Mouse (Mus musculus) stomach, embryonic 16.5 days (tissue): Measurements from ENCODE around the gene Slc13a5. TPM values are rescaled to one million over a fixed set of nuclear protein-coding genes. Genes with fewer than 3 reads are reported as not detected.

Experiments used
- ATAC-seq: fragments of 200-750 bp; cut with Nextera tagmentation; 2 replicates; pipeline ENCODE4 v1.8.0; 2017; ENCODE audit warnings: moderate number of reproducible peaks, moderate TSS enrichment; ENCODE audit not compliant: insufficient read depth, low FRiP score
- H3K27ac ChIP-seq: fragments of 300-500 bp; sonication (generic); 2 replicates; pipeline ENCODE4 v1.5.1; 2014; ENCODE audit warnings: low read length
- H3K27me3 ChIP-seq: fragments of 300-500 bp; sonication (generic); 2 replicates; pipeline ENCODE4 v1.6.1; 2014; ENCODE audit warnings: low read length, control low read depth, mixed read lengths; ENCODE audit not compliant: control insufficient read depth, insufficient read depth
- H3K36me3 ChIP-seq: fragments of 300-500 bp; sonication (generic); 2 replicates; pipeline ENCODE4 v1.6.1; 2014; ENCODE audit warnings: low read length; ENCODE audit not compliant: control insufficient read depth, insufficient read depth
- H3K4me1 ChIP-seq: fragments of 300-500 bp; sonication (generic); 2 replicates; pipeline ENCODE4 v1.6.1; 2014; ENCODE audit warnings: low read length, control low read depth, mixed read lengths; ENCODE audit not compliant: control insufficient read depth, insufficient read depth
- H3K4me2 ChIP-seq: fragments of 300-500 bp; sonication (generic); 2 replicates; pipeline ENCODE4 v1.6.1; 2014; ENCODE audit warnings: low read depth, low read length, mixed read lengths
- H3K4me3 ChIP-seq: fragments of 300-500 bp; sonication (generic); replicated peaks from 2 replicates; pipeline ENCODE4 v1.5.1; 2014; ENCODE audit warnings: mild to moderate bottlenecking, low read length
- H3K9ac ChIP-seq: fragments of 300-500 bp; sonication (generic); 2 replicates; pipeline ENCODE4 v1.6.1; 2014; ENCODE audit warnings: low read length
- H3K9me3 ChIP-seq: fragments of 300-500 bp; sonication (generic); replicated peaks from 2 replicates; pipeline ENCODE4 v1.6.1; 2016; ENCODE audit warnings: low read length, control low read depth; ENCODE audit not compliant: control insufficient read depth
- WGBS: fragments of 180-500 bp; shearing (Covaris S2); extraction: QIAGEN DNeasy Blood & Tissue Kit; methylation state at CpG from one replicate; pipeline ENCODE4 v1.1.7; 2014; 5-methylcytosine and 5-hydroxymethylcytosine counted together
- polyA plus RNA-seq: library from polyadenylated mRNA; unstranded; fragments of >200 nt; fragmentation: Nextera tagmentation; extraction: Ambion mirVana; gene quantifications from 2 replicates; pipeline ENCODE4 v1.2.1, GENCODE M21; 2015

The Slc13a5 gene
- 0.07 and 0.17 TPM in 2 replicates for polyA plus RNA-seq

DNA sequence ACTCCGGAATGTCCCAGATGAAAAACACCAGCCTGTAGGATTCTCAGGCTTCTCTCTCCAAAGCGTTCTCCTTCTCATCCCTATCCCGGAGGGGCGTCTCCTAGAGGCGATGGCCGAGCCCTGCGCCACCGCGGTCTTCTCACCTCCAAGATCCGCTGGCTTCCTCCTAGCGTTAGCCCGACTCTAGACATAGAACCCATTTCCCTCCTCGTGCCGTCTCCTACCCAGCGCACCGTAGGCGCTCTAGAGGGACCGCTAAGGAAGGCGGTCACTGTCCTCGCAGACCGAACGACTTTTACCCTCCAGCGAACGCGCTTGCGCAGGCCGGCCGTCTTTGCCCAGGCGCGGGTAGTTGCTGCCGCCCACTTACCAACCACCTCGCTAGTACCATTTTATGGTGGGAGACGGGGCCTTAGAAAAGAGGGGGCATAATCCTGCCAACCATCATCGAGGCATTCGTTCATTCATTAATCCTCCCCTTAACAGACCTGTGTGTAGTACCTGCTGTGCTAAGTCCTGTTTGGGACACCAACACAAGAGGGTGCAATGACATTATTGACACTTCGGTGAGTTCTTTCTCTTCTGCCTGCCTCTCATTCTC lies at the start of gene Slc13a5:
Gene Slc13a5, minus strand, starts transcription at position 263 of the 601 bp plus-strand sequence.
- Histone ChIP-seq H3K9me3 (no peaks in the 10 kb centered on the region), H3K9ac (peak within 1 kb of the TSS; percentile 60), H3K27ac (no peak within 1 kb of the TSS), H3K4me3 (peak within 1 kb of the TSS; percentile 49), H3K36me3 (no peaks in the 10 kb centered on the region), H3K4me2 (peak within 1 kb of the TSS; percentile 89), H3K4me1 (peaks cover 8% of the 10 kb centered on the region; the same call in 1 of the 2 replicates), H3K27me3 (peaks cover 25% of the 10 kb centered on the region)
- peak; percentile 5; the same call in 1 of the 2 replicates for ATAC-seq
- 3% methylated on average over 36 of the region's 36 CpGs for WGBS

DNA sequence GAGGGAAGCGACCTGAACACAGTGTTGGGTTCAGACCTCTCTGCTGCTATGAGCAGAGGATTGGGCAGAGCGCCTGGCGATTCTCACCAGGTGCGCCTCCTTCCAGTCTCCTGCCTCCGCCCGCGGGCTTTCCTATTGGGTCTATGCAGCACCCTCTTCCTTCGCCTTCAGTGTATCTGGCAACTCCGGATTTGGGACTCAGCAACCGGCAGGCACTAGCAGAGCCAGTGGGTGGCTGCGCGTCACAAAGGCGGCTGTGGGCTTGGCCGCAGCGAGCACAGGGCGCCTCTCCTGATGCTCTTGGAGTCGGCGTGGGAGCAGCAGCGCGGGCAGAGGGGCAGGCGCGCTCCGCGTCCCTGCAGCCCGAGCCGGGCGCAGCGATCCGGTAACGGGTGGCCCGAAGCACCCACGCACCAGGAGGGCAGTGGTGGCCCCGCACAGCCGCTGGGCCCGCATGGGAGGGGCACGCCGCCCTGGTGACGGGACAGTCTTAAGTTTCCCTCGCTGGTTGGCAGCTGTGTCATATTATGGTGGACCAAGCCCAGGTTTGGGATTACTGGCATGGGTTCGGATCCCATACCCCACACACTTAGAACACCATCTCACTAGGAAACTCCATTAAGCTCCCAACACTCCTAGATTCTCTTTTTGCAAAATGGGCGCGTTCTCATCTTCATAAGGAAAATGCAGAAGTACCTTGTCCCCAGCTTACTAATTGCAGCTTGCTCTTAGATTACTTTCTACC lies 47.3 kb upstream of the Slc13a5 start, which contains the start of gene Fbxo39:
Gene Fbxo39, plus strand, starts transcription at position 294 of the 745 bp plus-strand sequence.
- peak within 1 kb of the TSS; percentile 37 for H3K9ac ChIP-seq
- H3K4me1 ChIP-seq = peaks cover 3% of the 10 kb centered on the region; the same call in 1 of the 2 replicates
- WGBS = 9% methylated on average over 42 of the region's 42 CpGs
- H3K4me2 ChIP-seq = peak within 1 kb of the TSS; percentile 49
- no peak within 1 kb of the TSS for H3K27ac ChIP-seq
- no peaks in the 10 kb centered on the region for H3K36me3 ChIP-seq
- H3K4me3 ChIP-seq = peak within 1 kb of the TSS; percentile 17
- no peak for ATAC-seq
- H3K27me3 ChIP-seq = peaks cover 17% of the 10 kb centered on the region
- no peaks in the 10 kb centered on the region for H3K9me3 ChIP-seq

DNA sequence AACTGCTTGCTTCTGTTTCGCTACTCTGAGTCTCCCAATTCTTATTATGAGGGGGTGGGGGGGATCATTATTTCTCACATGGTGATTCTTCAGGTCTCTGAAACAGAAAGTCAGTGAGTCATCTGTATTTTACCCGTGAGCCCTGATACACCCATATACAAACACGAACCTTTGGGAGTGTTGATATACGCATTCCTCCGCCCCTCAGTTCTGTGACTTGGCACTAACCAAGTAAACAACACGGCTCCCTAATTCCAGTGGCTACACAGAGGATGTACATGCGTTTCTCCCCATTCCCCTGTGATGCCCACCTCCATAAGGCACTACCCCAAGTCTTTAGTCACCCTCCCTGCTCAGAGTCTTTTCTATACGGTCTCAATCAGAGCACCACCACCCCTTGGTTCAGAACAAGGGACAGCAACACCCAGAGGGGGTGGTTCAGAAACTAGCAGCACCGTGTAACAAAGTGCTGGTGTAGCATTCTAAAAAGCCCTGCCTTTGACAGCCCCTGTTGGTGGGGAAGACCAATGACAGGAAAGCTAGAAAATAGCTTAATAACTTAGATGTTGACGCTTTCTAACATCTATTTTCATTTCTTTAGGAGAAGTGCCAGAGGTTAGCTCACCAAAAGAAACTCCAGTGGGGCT lies 44.5 kb upstream of the Slc13a5 start:
- H3K9me3 ChIP-seq = no peaks in the 10 kb centered on the region
- ATAC-seq = no peak
- H3K4me3 ChIP-seq = no peak overlapping the region
- no peak overlapping the region for H3K4me2 ChIP-seq
- no peak overlapping the region for H3K9ac ChIP-seq
- H3K27me3 ChIP-seq = peaks cover 17% of the 10 kb centered on the region
- no peak overlapping the region for H3K27ac ChIP-seq
- 72% methylated on average over 10 of the region's 10 CpGs for WGBS
- peaks cover 3% of the 10 kb centered on the region; the same call in 1 of the 2 replicates for H3K4me1 ChIP-seq
- no peaks in the 10 kb centered on the region for H3K36me3 ChIP-seq

DNA sequence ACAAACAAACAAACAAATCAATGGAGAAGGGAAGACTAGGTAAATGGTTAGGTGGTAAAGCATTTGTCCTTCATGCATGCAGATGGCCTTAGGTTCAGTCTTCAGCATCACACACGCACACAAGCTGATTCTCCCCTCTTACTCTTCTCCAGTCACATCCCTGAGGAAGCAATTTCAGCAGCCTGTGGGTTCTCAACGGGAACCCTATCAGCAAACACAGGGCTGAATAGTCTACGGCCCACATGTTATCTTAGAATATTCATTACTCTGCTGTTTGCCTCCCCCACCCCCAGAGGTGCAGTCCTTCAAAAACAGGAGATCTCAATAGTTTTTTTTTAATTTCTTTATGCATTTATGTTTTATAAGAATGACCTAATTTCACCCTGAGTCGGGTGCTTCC lies 43.5 kb upstream of the Slc13a5 start:
- WGBS = 75% methylated on average over 4 of the region's 4 CpGs
- peaks cover 3% of the 10 kb centered on the region; the same call in 1 of the 2 replicates for H3K4me1 ChIP-seq
- no peak for ATAC-seq
- no peaks in the 10 kb centered on the region for H3K9me3 ChIP-seq
- no peak overlapping the region for H3K9ac ChIP-seq
- peaks cover 17% of the 10 kb centered on the region for H3K27me3 ChIP-seq
- H3K4me2 ChIP-seq = no peak overlapping the region
- no peak overlapping the region for H3K4me3 ChIP-seq
- no peak overlapping the region for H3K27ac ChIP-seq
- H3K36me3 ChIP-seq = no peaks in the 10 kb centered on the region

DNA sequence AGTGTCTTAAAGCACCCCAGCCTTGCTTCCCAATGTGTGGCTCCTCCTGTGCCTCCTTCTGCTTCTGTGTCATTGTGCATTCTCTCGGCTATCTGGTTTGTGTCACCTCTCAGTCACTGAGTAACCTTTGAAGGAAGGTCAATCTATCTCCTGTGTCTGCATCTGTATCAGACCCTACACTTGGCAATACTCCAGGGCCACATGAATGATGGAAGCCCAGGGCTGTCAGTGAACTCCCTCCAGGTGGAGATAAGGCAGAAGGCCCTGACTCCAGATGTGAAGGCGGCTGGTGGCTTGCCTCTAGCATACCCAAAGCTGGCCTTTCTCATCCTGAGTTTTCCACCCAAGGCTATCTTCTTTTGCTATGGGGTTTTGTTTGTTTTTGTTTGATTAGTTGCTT lies 42.0 kb upstream of the Slc13a5 start:
- Histone ChIP-seq H3K36me3 (no peaks in the 10 kb centered on the region), H3K4me1 (no peaks in the 10 kb centered on the region), H3K27ac (no peak overlapping the region), H3K27me3 (peaks cover 5% of the 10 kb centered on the region), H3K4me3 (no peak overlapping the region), H3K9me3 (no peaks in the 10 kb centered on the region), H3K4me2 (no peak overlapping the region), H3K9ac (no peak overlapping the region)
- 30% methylated on average over 2 of the region's 2 CpGs for WGBS
- ATAC-seq = no peak

DNA sequence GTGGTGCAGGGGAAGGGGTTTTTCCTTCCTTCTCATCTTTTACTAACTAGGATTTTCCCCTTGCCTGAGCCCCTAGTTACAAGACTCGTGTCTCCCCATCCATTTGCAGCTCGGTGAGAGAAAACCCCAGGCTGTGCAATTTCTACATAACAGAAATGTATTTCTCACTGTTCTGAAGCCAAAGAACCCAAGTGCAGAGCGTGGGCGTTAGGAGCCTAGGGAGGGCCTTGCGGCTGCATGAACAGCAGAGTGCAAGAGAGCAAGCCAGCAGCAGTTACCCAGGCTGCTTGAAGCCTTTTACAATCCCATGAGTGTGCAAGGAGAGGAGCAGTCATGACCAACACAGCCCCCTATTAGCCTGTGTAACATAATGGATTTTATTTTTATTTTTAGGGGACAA lies 40.4 kb upstream of the Slc13a5 start:
- no peaks in the 10 kb centered on the region for H3K4me1 ChIP-seq
- no peak overlapping the region for H3K27ac ChIP-seq
- no peaks in the 10 kb centered on the region for H3K9me3 ChIP-seq
- no peak overlapping the region for H3K4me2 ChIP-seq
- H3K4me3 ChIP-seq = no peak overlapping the region
- no peak overlapping the region for H3K9ac ChIP-seq
- H3K27me3 ChIP-seq = no peaks in the 10 kb centered on the region
- H3K36me3 ChIP-seq = no peaks in the 10 kb centered on the region
- no peak for ATAC-seq
- WGBS = 87% methylated on average over 5 of the region's 5 CpGs

DNA sequence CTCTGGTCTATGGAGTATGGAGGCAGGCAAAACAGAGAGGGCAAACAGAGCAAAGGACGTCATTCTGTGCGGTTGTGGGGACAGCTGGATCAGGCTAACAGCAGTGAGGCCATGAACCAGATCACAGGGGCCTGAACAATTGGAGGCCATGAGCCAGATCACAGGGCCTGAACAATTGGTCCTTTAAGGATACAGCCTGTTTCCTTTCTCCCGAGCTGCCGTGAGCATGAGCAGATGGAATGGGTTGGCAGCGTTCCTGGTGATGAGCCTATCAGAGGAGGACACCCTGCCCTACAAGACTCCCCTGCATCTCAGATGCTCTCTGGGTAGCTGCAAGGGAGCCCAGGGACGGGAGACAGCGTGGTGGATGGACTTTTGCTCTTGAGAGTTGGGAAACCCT lies 35.2 kb upstream of the Slc13a5 start:
- no peak overlapping the region for H3K9ac ChIP-seq
- H3K36me3 ChIP-seq = no peaks in the 10 kb centered on the region
- H3K27ac ChIP-seq = peak overlapping the region; percentile 66; the same call in 1 of the 2 replicates
- H3K4me3 ChIP-seq = peak overlapping the region; percentile 38; the same call in 1 of the 2 replicates
- WGBS = 69% methylated on average over 7 of the region's 7 CpGs
- H3K4me2 ChIP-seq = peak overlapping the region; percentile 49
- no peaks in the 10 kb centered on the region for H3K9me3 ChIP-seq
- H3K27me3 ChIP-seq = no peaks in the 10 kb centered on the region
- peaks cover 12% of the 10 kb centered on the region for H3K4me1 ChIP-seq
- ATAC-seq = no peak

DNA sequence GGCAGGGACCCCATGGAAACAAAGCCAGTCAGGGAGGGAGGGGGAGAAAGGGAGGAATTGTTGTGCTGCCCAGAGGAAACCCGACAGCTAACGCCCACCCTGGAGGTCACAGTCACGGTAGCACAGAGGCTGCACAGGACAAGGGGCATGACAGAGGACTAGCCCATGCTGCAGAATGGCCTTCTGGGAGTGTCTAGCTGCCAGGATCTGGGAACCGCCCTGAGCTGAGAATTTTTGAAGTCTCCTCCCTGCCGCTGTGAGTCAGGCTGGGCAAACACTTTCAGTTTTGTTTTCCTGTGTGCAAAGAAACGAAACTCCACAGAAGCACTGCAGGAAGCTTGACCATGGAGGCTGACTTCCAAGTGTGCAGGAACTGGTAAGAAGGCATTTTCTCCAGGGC lies 34.3 kb upstream of the Slc13a5 start, which contains the start of gene Xaf1:
Gene Xaf1, plus strand, starts transcription at position 296 of the 400 bp plus-strand sequence.
- peak; percentile 88; the same call in 1 of the 2 replicates for ATAC-seq
- Histone ChIP-seq H3K27me3 (no peaks in the 10 kb centered on the region), H3K36me3 (no peaks in the 10 kb centered on the region), H3K27ac (peak within 1 kb of the TSS; percentile 66), H3K4me1 (peaks cover 12% of the 10 kb centered on the region), H3K9me3 (no peaks in the 10 kb centered on the region), H3K4me3 (peak within 1 kb of the TSS; percentile 38), H3K9ac (peak within 1 kb of the TSS; percentile 48; the same call in 1 of the 2 replicates), H3K4me2 (peak within 1 kb of the TSS; percentile 49)
- WGBS = 7% methylated on average over 6 of the region's 6 CpGs

DNA sequence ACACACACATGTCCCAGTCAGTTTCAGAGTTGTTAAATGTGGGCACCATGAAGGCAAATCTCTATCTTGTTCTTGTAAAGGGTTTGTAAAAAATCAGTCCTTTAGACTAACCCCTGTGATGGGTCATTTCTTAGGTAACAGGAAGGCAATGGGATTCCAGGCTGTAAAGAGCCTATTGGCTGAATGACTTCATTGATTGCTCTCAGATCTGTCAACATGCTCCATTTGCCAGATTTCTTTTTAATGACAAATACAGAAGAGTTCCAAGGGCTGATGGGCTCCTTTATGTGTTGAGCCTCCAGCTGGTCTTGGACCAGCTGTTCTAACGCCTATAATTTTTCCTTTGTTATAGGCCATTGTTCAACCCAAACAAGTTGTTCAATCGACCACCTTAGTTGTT lies 26.1 kb upstream of the Slc13a5 start:
- no peaks in the 10 kb centered on the region for H3K9me3 ChIP-seq
- H3K27ac ChIP-seq = no peak overlapping the region
- no peak for ATAC-seq
- no peak overlapping the region for H3K9ac ChIP-seq
- H3K4me2 ChIP-seq = no peak overlapping the region
- no peaks in the 10 kb centered on the region for H3K36me3 ChIP-seq
- 76% methylated on average over 2 of the region's 2 CpGs for WGBS
- no peaks in the 10 kb centered on the region for H3K4me1 ChIP-seq
- H3K27me3 ChIP-seq = no peaks in the 10 kb centered on the region
- no peak overlapping the region for H3K4me3 ChIP-seq
